Mouse (Mus musculus): ENCODE data around the gene Abhd6. TPM values are rescaled to one million over a fixed set of nuclear protein-coding genes. Genes with fewer than 3 reads are reported as not detected.

Abhd6 gene
- polyA plus RNA-seq (2014; fragmentation: Nextera tagmentation; extraction: Ambion mirVana) = 33.5 and 34.1 TPM in 2 replicates

DNA sequence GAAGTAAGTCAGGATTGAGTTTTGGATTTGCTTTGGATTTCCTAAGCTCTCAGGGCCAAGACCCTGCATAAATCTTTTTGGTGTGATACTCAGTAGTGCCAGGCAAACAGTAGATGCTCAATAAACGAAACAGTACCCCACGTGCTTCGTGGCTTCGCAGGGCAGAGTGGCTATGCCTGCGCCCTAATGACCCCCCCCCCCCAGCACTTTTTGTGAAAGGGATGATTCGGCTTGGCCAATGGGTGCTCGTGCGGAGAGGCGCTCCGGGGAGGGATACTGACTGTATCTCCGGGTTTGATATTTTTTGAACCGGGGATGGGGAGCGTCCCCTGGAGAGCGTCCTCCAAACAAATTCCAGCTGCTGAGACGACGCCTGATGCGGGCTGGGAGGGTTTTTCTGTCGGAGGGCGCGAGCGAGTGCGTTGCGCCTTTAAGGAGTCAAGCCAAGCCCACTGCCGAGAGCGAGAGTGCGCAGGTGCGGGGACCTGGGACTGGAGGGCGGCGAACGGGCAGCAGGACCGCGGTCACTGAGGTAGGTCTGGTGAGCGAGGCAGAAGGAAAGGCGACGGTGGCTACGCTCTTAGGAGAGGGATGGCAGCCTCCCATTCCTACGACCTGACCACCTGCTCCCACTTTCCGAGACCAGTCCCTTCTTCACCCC is at the start of gene Abhd6:
Gene Abhd6, plus strand, starts transcription at position 471 of the 661 bp plus-strand sequence.
- ATAC-seq (peak; percentile 88), DNase-seq (ENCODE audit: low spot score) (peak; percentile 91)
- Histone ChIP-seq H3K4me3 (ENCODE audit: low read depth, low read length) (peak within 1 kb of the TSS; percentile 62), H3K4me2 (ENCODE audit: low read length) (peak within 1 kb of the TSS; percentile 68), H3K9ac (ENCODE audit: low read length) (peak within 1 kb of the TSS; percentile 72), H3K27ac (ENCODE audit: low read depth, low read length) (peak within 1 kb of the TSS; percentile 56; the same call in 1 of the 2 replicates), H3K9me3 (replicated peaks; ENCODE audit: control insufficient read depth, low read length) (no peaks in the 10 kb centered on the region), H3K4me1 (ENCODE audit: control insufficient read depth, insufficient read depth, low read length) (peaks cover 9% of the 10 kb centered on the region; the same call in 1 of the 2 replicates), H3K36me3 (ENCODE audit: control insufficient read depth, insufficient read depth, low read length) (no peaks in the 10 kb centered on the region), H3K27me3 (replicated peaks; ENCODE audit: control insufficient read depth, insufficient read depth, low read length) (peaks cover 8% of the 10 kb centered on the region)
- 1% methylated on average over 38 of the region's 38 CpGs for WGBS

DNA sequence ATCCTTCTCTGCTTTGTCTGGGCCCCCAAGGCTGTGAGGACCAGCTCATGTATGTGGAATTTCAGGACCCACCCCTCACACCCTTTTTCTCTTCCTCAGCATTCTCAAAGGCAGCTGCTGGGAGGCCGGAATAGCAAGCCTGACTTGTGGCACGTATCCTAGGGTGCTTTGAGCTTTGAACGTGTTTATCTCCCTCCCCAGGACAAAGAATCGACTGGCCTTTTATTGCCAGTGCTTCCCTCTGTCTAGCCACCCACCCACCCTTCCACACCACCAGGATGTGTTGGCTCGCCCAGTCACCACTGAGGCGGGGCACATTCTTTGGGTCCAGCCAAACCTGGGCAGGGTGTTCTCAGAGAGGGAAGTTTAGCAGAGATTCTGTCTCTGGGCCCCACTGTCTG is 48.6 kb upstream of the Abhd6 start:
- Histone ChIP-seq H3K27ac (ENCODE audit: low read depth, low read length) (no peak overlapping the region), H3K27me3 (replicated peaks; ENCODE audit: control insufficient read depth, insufficient read depth, low read length) (no peaks in the 10 kb centered on the region), H3K4me2 (ENCODE audit: low read length) (no peak overlapping the region), H3K4me1 (ENCODE audit: control insufficient read depth, insufficient read depth, low read length) (no peaks in the 10 kb centered on the region), H3K4me3 (ENCODE audit: low read depth, low read length) (no peak overlapping the region), H3K36me3 (ENCODE audit: control insufficient read depth, insufficient read depth, low read length) (peaks cover 21% of the 10 kb centered on the region), H3K9me3 (replicated peaks; ENCODE audit: control insufficient read depth, low read length) (no peaks in the 10 kb centered on the region), H3K9ac (ENCODE audit: low read length) (no peak overlapping the region)
- ATAC-seq = peak; percentile 37; the same call in 1 of the 2 replicates
- 25% methylated on average over 6 of the region's 6 CpGs for WGBS
- no peak for DNase-seq (ENCODE audit: low spot score)

- Histone ChIP-seq H3K4me1 (ENCODE audit: control insufficient read depth, insufficient read depth, low read length) (no peaks in the 10 kb centered on the region), H3K9me3 (replicated peaks; ENCODE audit: control insufficient read depth, low read length) (no peaks in the 10 kb centered on the region), H3K36me3 (ENCODE audit: control insufficient read depth, insufficient read depth, low read length) (peaks cover 5% of the 10 kb centered on the region; the same call in 1 of the 2 replicates), H3K27ac (ENCODE audit: low read depth, low read length) (no peak overlapping the region), H3K27me3 (replicated peaks; ENCODE audit: control insufficient read depth, insufficient read depth, low read length) (no peaks in the 10 kb centered on the region), H3K9ac (ENCODE audit: low read length) (no peak overlapping the region), H3K4me2 (ENCODE audit: low read length) (no peak overlapping the region), H3K4me3 (ENCODE audit: low read depth, low read length) (no peak overlapping the region)
- DNase-seq (ENCODE audit: low spot score) = no peak
- no peak for ATAC-seq
- 86% methylated on average over 10 of the region's 10 CpGs for WGBS
Observed at GRCm38 (mm10) chr14:7956427-7956826, 46.3 kb upstream of the Abhd6 start.

DNA sequence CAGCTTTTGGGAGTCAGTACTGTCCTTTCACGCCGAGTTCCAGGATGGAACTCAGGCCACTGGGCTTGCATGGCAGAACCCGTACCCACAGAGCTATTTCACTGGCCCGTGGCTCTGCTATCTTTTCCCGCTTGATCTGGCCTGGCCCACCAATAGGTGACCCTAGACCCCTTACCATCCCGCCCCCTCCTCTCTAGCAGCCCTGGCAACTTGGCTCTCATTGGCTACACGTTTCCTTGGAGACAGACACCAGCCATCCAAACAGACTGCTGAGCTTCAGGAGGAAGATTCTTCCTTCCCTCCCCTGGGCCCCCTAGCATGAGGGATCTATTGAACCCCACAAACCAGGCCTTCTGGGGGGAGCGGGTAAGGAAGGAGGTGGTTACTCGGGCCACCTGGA is 45.7 kb upstream of the Abhd6 start, which contains the start of gene Gm45521:
Gene Gm45521, plus strand, starts transcription at position 240 of the 400 bp plus-strand sequence.
- DNase-seq (ENCODE audit: low spot score) (no peak), ATAC-seq (0 out of 2 replicates have a peak, but pooled peaks have one; percentile 31)
- H3K9ac ChIP-seq (ENCODE audit: low read length) = no peak within 1 kb of the TSS
- no peaks in the 10 kb centered on the region for H3K27me3 ChIP-seq (replicated peaks; ENCODE audit: control insufficient read depth, insufficient read depth, low read length)
- 51% methylated on average over 9 of the region's 9 CpGs for WGBS
- no peaks in the 10 kb centered on the region; the same call in 1 of the 2 replicates for H3K36me3 ChIP-seq (ENCODE audit: control insufficient read depth, insufficient read depth, low read length)
- H3K27ac ChIP-seq (ENCODE audit: low read depth, low read length) = no peak within 1 kb of the TSS
- no peaks in the 10 kb centered on the region for H3K4me1 ChIP-seq (ENCODE audit: control insufficient read depth, insufficient read depth, low read length)
- no peak within 1 kb of the TSS for H3K4me3 ChIP-seq (ENCODE audit: low read depth, low read length)
- H3K4me2 ChIP-seq (ENCODE audit: low read length) = no peak within 1 kb of the TSS
- no peaks in the 10 kb centered on the region for H3K9me3 ChIP-seq (replicated peaks; ENCODE audit: control insufficient read depth, low read length)

GRCm38 (mm10) chr14:7960616-7961015 is 42.1 kb upstream of the Abhd6 start:
- Histone ChIP-seq H3K36me3 (ENCODE audit: control insufficient read depth, insufficient read depth, low read length) (no peaks in the 10 kb centered on the region), H3K27me3 (replicated peaks; ENCODE audit: control insufficient read depth, insufficient read depth, low read length) (no peaks in the 10 kb centered on the region), H3K9me3 (replicated peaks; ENCODE audit: control insufficient read depth, low read length) (no peaks in the 10 kb centered on the region), H3K4me3 (ENCODE audit: low read depth, low read length) (no peak overlapping the region), H3K4me2 (ENCODE audit: low read length) (no peak overlapping the region), H3K27ac (ENCODE audit: low read depth, low read length) (no peak overlapping the region), H3K4me1 (ENCODE audit: control insufficient read depth, insufficient read depth, low read length) (no peaks in the 10 kb centered on the region), H3K9ac (ENCODE audit: low read length) (no peak overlapping the region)
- peak; percentile 57 for DNase-seq (ENCODE audit: low spot score)
- peak; percentile 43 for ATAC-seq
- WGBS = 44% methylated on average over 11 of the region's 11 CpGs

GRCm38 (mm10) chr14:7961714-7962113 is 41.0 kb upstream of the Abhd6 start:
- DNase-seq (ENCODE audit: low spot score) (peak; percentile 29), ATAC-seq (no peak)
- H3K27me3 ChIP-seq (replicated peaks; ENCODE audit: control insufficient read depth, insufficient read depth, low read length) = no peaks in the 10 kb centered on the region
- no peaks in the 10 kb centered on the region for H3K9me3 ChIP-seq (replicated peaks; ENCODE audit: control insufficient read depth, low read length)
- H3K4me2 ChIP-seq (ENCODE audit: low read length) = no peak overlapping the region
- H3K36me3 ChIP-seq (ENCODE audit: control insufficient read depth, insufficient read depth, low read length) = no peaks in the 10 kb centered on the region
- H3K4me1 ChIP-seq (ENCODE audit: control insufficient read depth, insufficient read depth, low read length) = no peaks in the 10 kb centered on the region
- H3K27ac ChIP-seq (ENCODE audit: low read depth, low read length) = no peak overlapping the region
- WGBS = 33% methylated on average over 5 of the region's 5 CpGs
- H3K4me3 ChIP-seq (ENCODE audit: low read depth, low read length) = no peak overlapping the region
- H3K9ac ChIP-seq (ENCODE audit: low read length) = no peak overlapping the region

- ATAC-seq (no peak), DNase-seq (ENCODE audit: low spot score) (no peak)
- no peak overlapping the region for H3K4me3 ChIP-seq (ENCODE audit: low read depth, low read length)
- H3K27me3 ChIP-seq (replicated peaks; ENCODE audit: control insufficient read depth, insufficient read depth, low read length) = no peaks in the 10 kb centered on the region
- H3K9me3 ChIP-seq (replicated peaks; ENCODE audit: control insufficient read depth, low read length) = no peaks in the 10 kb centered on the region
- no peaks in the 10 kb centered on the region for H3K4me1 ChIP-seq (ENCODE audit: control insufficient read depth, insufficient read depth, low read length)
- no peaks in the 10 kb centered on the region for H3K36me3 ChIP-seq (ENCODE audit: control insufficient read depth, insufficient read depth, low read length)
- H3K27ac ChIP-seq (ENCODE audit: low read depth, low read length) = no peak overlapping the region
- H3K4me2 ChIP-seq (ENCODE audit: low read length) = no peak overlapping the region
- WGBS = 76% methylated on average over 2 of the region's 2 CpGs
- H3K9ac ChIP-seq (ENCODE audit: low read length) = no peak overlapping the region
Observed at GRCm38 (mm10) chr14:7962626-7963025, 40.1 kb upstream of the Abhd6 start.

DNA sequence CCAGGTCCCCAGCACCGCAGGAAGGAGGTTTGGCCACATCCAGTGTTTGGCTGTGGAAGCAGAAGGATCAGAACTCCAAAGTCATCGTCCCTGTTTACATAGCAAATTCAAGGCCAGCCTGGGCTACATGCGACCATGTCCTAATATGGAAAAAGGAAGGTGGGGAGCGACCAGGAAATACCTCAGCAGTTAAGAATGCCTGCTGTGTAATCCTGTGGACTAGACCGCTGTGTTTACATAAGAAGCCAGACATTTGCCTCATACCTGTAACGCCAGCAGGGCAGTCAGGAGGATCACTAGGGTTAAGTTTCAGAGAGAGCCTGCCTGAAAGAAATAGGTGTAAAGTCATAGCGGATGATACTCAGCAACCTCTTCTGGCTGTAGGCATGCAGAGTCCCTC is 39.5 kb upstream of the Abhd6 start:
- no peak for ATAC-seq
- H3K4me3 ChIP-seq (ENCODE audit: low read depth, low read length) = no peak overlapping the region
- H3K9me3 ChIP-seq (replicated peaks; ENCODE audit: control insufficient read depth, low read length) = no peaks in the 10 kb centered on the region
- H3K27me3 ChIP-seq (replicated peaks; ENCODE audit: control insufficient read depth, insufficient read depth, low read length) = no peaks in the 10 kb centered on the region
- no peak overlapping the region for H3K4me2 ChIP-seq (ENCODE audit: low read length)
- no peaks in the 10 kb centered on the region for H3K4me1 ChIP-seq (ENCODE audit: control insufficient read depth, insufficient read depth, low read length)
- H3K36me3 ChIP-seq (ENCODE audit: control insufficient read depth, insufficient read depth, low read length) = no peaks in the 10 kb centered on the region
- H3K27ac ChIP-seq (ENCODE audit: low read depth, low read length) = no peak overlapping the region
- DNase-seq (ENCODE audit: low spot score) = no peak
- H3K9ac ChIP-seq (ENCODE audit: low read length) = no peak overlapping the region
- 76% methylated on average over 7 of the region's 7 CpGs for WGBS

GRCm38 (mm10) chr14:7964219-7964889 is 38.3 kb upstream of the Abhd6 start:
- no peaks in the 10 kb centered on the region for H3K4me1 ChIP-seq (ENCODE audit: control insufficient read depth, insufficient read depth, low read length)
- no peaks in the 10 kb centered on the region for H3K36me3 ChIP-seq (ENCODE audit: control insufficient read depth, insufficient read depth, low read length)
- H3K4me2 ChIP-seq (ENCODE audit: low read length) = no peak overlapping the region
- WGBS = 54% methylated on average over 11 of the region's 11 CpGs
- H3K9ac ChIP-seq (ENCODE audit: low read length) = no peak overlapping the region
- no peak overlapping the region for H3K27ac ChIP-seq (ENCODE audit: low read depth, low read length)
- ATAC-seq (peak; percentile 75), DNase-seq (ENCODE audit: low spot score) (peak; percentile 87)
- H3K27me3 ChIP-seq (replicated peaks; ENCODE audit: control insufficient read depth, insufficient read depth, low read length) = no peaks in the 10 kb centered on the region
- no peak overlapping the region for H3K4me3 ChIP-seq (ENCODE audit: low read depth, low read length)
- H3K9me3 ChIP-seq (replicated peaks; ENCODE audit: control insufficient read depth, low read length) = no peaks in the 10 kb centered on the region
